Mouse (Mus musculus) MEL (cell line): ENCODE measurements around the gene Ppp2r5e.

Experiments
- EP300 ChIP-seq, 2 experiments: IDR thresholded peaks; 2 replicates each; pipeline ENCODE4 v1.6.1; 2011; ENCODE audit warnings: improper control_type of control experiment in 2 of 2, low read length in 2 of 2, low read depth in 1 of 2, mild to moderate bottlenecking in 1 of 2
- POLR2A ChIP-seq, 2 experiments: IDR thresholded peaks; 2 replicates each; pipeline ENCODE4 v1.6.1; 2011 to 2012; ENCODE audit warnings: low read length in 2 of 2, mild to moderate bottlenecking in 2 of 2, control low read depth in 1 of 2, improper control_type of control experiment in 1 of 2, low read depth in 1 of 2, moderate library complexity in 1 of 2; ENCODE audit not compliant: control insufficient read depth in 1 of 2, insufficient read depth in 1 of 2, poor library complexity in 1 of 2

- TF ChIP-seq EP300 (IDR thresholded peaks at IDR 0.05; ENCODE audit: low read depth in 1 of 2, low read length in 2 of 2) (no peak), POLR2A (IDR thresholded peaks at IDR 0.05; ENCODE audit: control insufficient read depth in 1 of 2, insufficient read depth in 1 of 2, low read depth in 1 of 2, low read length in 2 of 2, poor library complexity in 1 of 2) (no peak)
These were observed 20.8 kb upstream of the Ppp2r5e start for GRCm38 (mm10) chr12:75616841-75617240.
